Mouse (Mus musculus) liver, postnatal 0 days (tissue): ENCODE results near the gene Rps6ka5.

Experiments
- CTCF ChIP-seq: sonication (generic); IDR thresholded peaks from 2 replicates; pipeline ENCODE4 v1.5.1; 2016; ENCODE audit warnings: antibody characterized with exemption, low read depth
- EP300 ChIP-seq: IDR thresholded peaks from 2 replicates; pipeline ENCODE4 v1.6.1; 2016; ENCODE audit warnings: antibody characterized with exemption, low read depth, mild to moderate bottlenecking

- TF ChIP-seq CTCF (no peak), EP300 (no peak)
Observed at GRCm38 (mm10) chr12:100535028-100535427, 191.8 kb downstream of the Rps6ka5 start.
